ENCODE assay signal across 8 mouse cellular contexts in the genomic region with DNA sequence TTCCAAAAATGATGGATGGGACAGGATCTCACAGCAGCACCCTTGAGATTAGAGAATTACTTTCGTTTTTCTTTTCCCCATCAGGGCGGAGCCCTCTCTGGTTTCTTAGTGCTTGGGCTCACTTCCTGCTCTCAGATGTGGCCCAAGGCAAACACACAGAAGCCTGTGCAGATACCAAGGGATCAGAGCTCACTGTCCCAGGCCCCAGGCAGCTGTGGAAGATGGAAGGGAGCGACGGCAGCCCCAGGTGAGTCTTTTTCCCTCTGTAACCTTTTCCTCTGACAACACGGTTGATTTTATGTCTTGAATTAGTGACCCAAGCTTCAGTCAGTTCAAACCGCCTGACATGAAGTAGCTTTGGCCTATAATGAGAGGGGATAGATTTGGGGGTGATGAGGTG. TPM values are rescaled to one million over a fixed set of nuclear protein-coding genes. Genes with fewer than 3 reads are reported as not detected.
DNase-seq lines count a peak whose midpoint lies in the region; ATAC-seq and TF ChIP-seq lines count a peak whose summit lies in the region.
"Not testable (repeated sequence)": the region's sequence is repeated elsewhere in the genome, so short reads cannot be mapped to it uniquely, and the experiment has no call there.

Gene Sp100 (plus strand): TSS at position 108 of the 400 bp plus-strand sequence.

- intact Hi-C loops in gastrocnemius, adult 2 months (cut with DNase I): not testable (repeated sequence)

- WGBS in macrophage (ENCODE audit: missing documents): 16% methylated on average over 4 of the region's 6 CpGs

- not testable (repeated sequence) for H3K36me3 ChIP-seq in macrophage (ENCODE audit: inconsistent target)

- H3K79me2 ChIP-seq in macrophage (ENCODE audit: inconsistent target): peaks cover 50% of the 10 kb centered on the region

- ATAC-seq in hematopoietic stem cell, adult 5-6 weeks (replicated peaks in 1 of 2; ENCODE audit: insufficient read depth in 1 of 2, low FRiP score in 2 of 2, low TSS enrichment in 1 of 2, low read depth in 1 of 2, poor library complexity in 2 of 2, severe bottlenecking in 2 of 2): not testable (repeated sequence)

- peak within 1 kb of the TSS; percentile 80 for H3K27ac ChIP-seq in gastrocnemius, adult 2 months
- peak within 1 kb of the TSS; percentile 67 for H3K27ac ChIP-seq in macrophage

- DNase-seq in B cell, adult 2 months: peak; percentile 54
- DNase-seq in adrenal gland, adult 2 months: peak; percentile 20
- DNase-seq in gastrocnemius, adult 2 months: peak; percentile 20
- peak; percentile 33 to 49 for DNase-seq in kidney, postnatal 36 days
- DNase-seq in spleen, adult 18-20 months: peak; percentile 45 to 49
- DNase-seq in thymus, postnatal 4 days: peak; percentile 64

- H3K4me3 ChIP-seq in gastrocnemius, adult 2 months: peak within 1 kb of the TSS; percentile 68
- peak within 1 kb of the TSS; percentile 51 for H3K4me3 ChIP-seq in macrophage (ENCODE audit: inconsistent target)

- not testable (repeated sequence) for TF ChIP-seq CTCF in gastrocnemius, adult 2 months (IDR thresholded peaks at IDR 0.05)

RNA-seq across cellular contexts. Expression of gene Sp100, which starts in this region (rescaled TPM):
- total RNA-seq in adrenal gland, adult 2 months (2021): 10 to 100 TPM; 19.1 to 21.0 TPM
- polyA plus RNA-seq in adrenal gland, adult 2 months (2012; rRNA removed): 2.7 and 2.9 TPM in 2 replicates
- 1 to 10 TPM; 6.3 to 7.8 TPM for total RNA-seq in gastrocnemius, adult 2 months (2021)
- total RNA-seq in hematopoietic stem cell, adult 5-6 weeks (2017): 124 and 139 TPM in 2 replicates
- 1,000 to 10,000 TPM in 12 of 26 experiments, 100 to 1,000 TPM in 14; 332 to 1,770 (median 898) TPM for total RNA-seq in macrophage (2018; cell fraction: chromatin; rRNA removed)
- total RNA-seq in macrophage (2018; cell fraction: cytosol; rRNA removed): 100 to 1,000 TPM; 185 to 691 (median 392) TPM
- 1,000 to 10,000 TPM in 1 of 26 experiments, 100 to 1,000 TPM in 25; 241 to 1,017 (median 530) TPM for total RNA-seq in macrophage (2018; cell fraction: nucleus; rRNA removed)
- 173 to 365 TPM (median 347 TPM) in 3 replicates for polyA plus RNA-seq in macrophage (2018)

Comparison
In these comparisons a context has a peak if more than half of its experiments do, and no peak if none do; other contexts are left out.
1. RNA of gene Sp100 (polyA plus RNA-seq): 173 to 365 TPM in macrophage; 2.7 to 2.9 TPM in adrenal gland, adult 2 months; every median in the first group is over 10 times any median in the second.
2. Peak in every context shown above with its lines, with median percentiles within 50 percentile points of each other: DNase-seq.